8 mouse cellular contexts compared by ENCODE assay signal in the genomic region with DNA sequence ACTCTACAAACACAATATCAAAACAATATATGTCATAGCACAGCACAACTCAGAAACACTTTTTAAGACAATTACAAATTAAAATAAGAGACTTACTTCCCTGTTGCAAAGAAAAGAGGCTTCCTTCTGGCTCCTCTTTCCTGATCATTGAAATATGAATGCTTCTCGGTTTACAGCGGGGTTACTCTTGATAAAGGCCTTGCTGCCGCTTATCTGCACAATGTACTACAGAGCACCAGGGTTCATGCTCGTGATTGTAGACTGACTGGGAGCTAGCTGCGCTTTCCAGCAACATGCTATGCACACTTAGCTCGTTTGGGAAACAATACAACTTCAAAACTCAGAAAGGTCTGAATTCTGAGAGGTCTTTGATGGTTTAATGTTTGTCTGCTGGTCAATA. TPM values are rescaled to one million over a fixed set of nuclear protein-coding genes. Genes with fewer than 3 reads are reported as not detected.
A peak's percentile ranks its signal among the peaks of the same experiment; 100 is the strongest.
DNase-seq lines count a peak whose midpoint lies in the region; ATAC-seq and TF ChIP-seq lines count a peak whose summit lies in the region.

No protein-coding gene starts in this region.

- H3K4me2 ChIP-seq in midbrain, embryonic 15.5 days = no peak overlapping the region; the same call in 1 of the 2 replicates
- peak overlapping the region; percentile 71 for H3K4me2 ChIP-seq in liver, embryonic 11.5 days
- H3K4me2 ChIP-seq in stomach, postnatal 0 days (replicated peaks; ENCODE audit: low read depth) = peak overlapping the region; percentile 9

- TF ChIP-seq CTCF in stomach, postnatal 0 days (IDR thresholded peaks at IDR 0.05; ENCODE audit: low read depth) = no peak

- H3K27me3 ChIP-seq in midbrain, embryonic 10.5 days (ENCODE audit: low read depth, poor library complexity, severe bottlenecking) = no peaks in the 10 kb centered on the region
- H3K27me3 ChIP-seq in midbrain, embryonic 15.5 days (replicated peaks) = no peaks in the 10 kb centered on the region
- H3K27me3 ChIP-seq in liver, embryonic 11.5 days (replicated peaks; ENCODE audit: control insufficient read depth, insufficient read depth, low read length) = no peaks in the 10 kb centered on the region
- no peaks in the 10 kb centered on the region for H3K27me3 ChIP-seq in stomach, postnatal 0 days (ENCODE audit: control insufficient read depth, insufficient read depth, low read length)

- DNase-seq in cerebellum, adult 9-11 months = peak; percentile 29
- DNase-seq in midbrain, embryonic 10.5 days (ENCODE audit: low spot score) = no peak
- no peak for DNase-seq in liver, embryonic 11.5 days (ENCODE audit: low spot score)
- DNase-seq in stomach, postnatal 0 days (ENCODE audit: low spot score) = no peak
- no peak for DNase-seq in frontal cortex, postnatal 10 days (ENCODE audit: low spot score in 2 of 2)
- DNase-seq in thymus, postnatal 36 days = no peak

- H3K36me3 ChIP-seq in midbrain, embryonic 10.5 days = 0 out of 2 replicates have a peak, but pooled peaks cover 6% of the 10 kb centered on the region
- no peaks in the 10 kb centered on the region for H3K36me3 ChIP-seq in midbrain, embryonic 15.5 days (replicated peaks)
- no peaks in the 10 kb centered on the region for H3K36me3 ChIP-seq in liver, embryonic 11.5 days (ENCODE audit: control insufficient read depth, insufficient read depth, low read length)
- H3K36me3 ChIP-seq in stomach, postnatal 0 days (ENCODE audit: control insufficient read depth, insufficient read depth, low read length) = no peaks in the 10 kb centered on the region

- no peaks in the 10 kb centered on the region for H3K9me3 ChIP-seq in midbrain, embryonic 10.5 days (replicated peaks)
- no peaks in the 10 kb centered on the region for H3K9me3 ChIP-seq in midbrain, embryonic 15.5 days
- H3K9me3 ChIP-seq in liver, embryonic 11.5 days (ENCODE audit: control insufficient read depth, low read length) = no peaks in the 10 kb centered on the region
- no peaks in the 10 kb centered on the region for H3K9me3 ChIP-seq in stomach, postnatal 0 days (ENCODE audit: control insufficient read depth, low read length)

- ATAC-seq in cerebellum, adult (ENCODE audit: insufficient number of reproducible peaks, low FRiP score, low TSS enrichment) = no peak
- no peak for ATAC-seq in midbrain, embryonic 15.5 days (replicated peaks)
- ATAC-seq in liver, embryonic 11.5 days (replicated peaks; ENCODE audit: low FRiP score) = peak; percentile 55
- no peak for ATAC-seq in stomach, postnatal 0 days (ENCODE audit: low FRiP score, low TSS enrichment)

- 62% methylated on average over 6 of the region's 6 CpGs for WGBS in midbrain, embryonic 10.5 days
- 60% methylated on average over 6 of the region's 6 CpGs for WGBS in midbrain, embryonic 15.5 days
- 24% methylated on average over 6 of the region's 6 CpGs for WGBS in liver, embryonic 11.5 days
- 45% methylated on average over 6 of the region's 6 CpGs for WGBS in stomach, postnatal 0 days

- no peak for TF ChIP-seq EP300 in stomach, postnatal 0 days (optimal IDR thresholded peaks at IDR 0.05)

- peaks cover 21% of the 10 kb centered on the region for H3K4me1 ChIP-seq in midbrain, embryonic 10.5 days
- H3K4me1 ChIP-seq in midbrain, embryonic 15.5 days = peaks cover 14% of the 10 kb centered on the region
- H3K4me1 ChIP-seq in liver, embryonic 11.5 days (replicated peaks; ENCODE audit: control insufficient read depth, insufficient read depth, low read length) = peaks cover 10% of the 10 kb centered on the region
- no peaks in the 10 kb centered on the region for H3K4me1 ChIP-seq in stomach, postnatal 0 days (replicated peaks; ENCODE audit: control insufficient read depth, insufficient read depth)

- H3K27ac ChIP-seq in midbrain, embryonic 10.5 days (replicated peaks) = peak overlapping the region; percentile 50
- no peak overlapping the region for H3K27ac ChIP-seq in midbrain, embryonic 15.5 days
- peak overlapping the region; percentile 69 for H3K27ac ChIP-seq in liver, embryonic 11.5 days (ENCODE audit: low read depth, low read length)
- no peak overlapping the region for H3K27ac ChIP-seq in stomach, postnatal 0 days (replicated peaks)

- H3K9ac ChIP-seq in midbrain, embryonic 15.5 days = no peak overlapping the region
- peak overlapping the region; percentile 54 for H3K9ac ChIP-seq in liver, embryonic 11.5 days (ENCODE audit: low read depth, low read length)
- H3K9ac ChIP-seq in stomach, postnatal 0 days (ENCODE audit: low read length) = no peak overlapping the region

- peak overlapping the region; percentile 88 for H3K4me3 ChIP-seq in midbrain, embryonic 10.5 days
- no peak overlapping the region for H3K4me3 ChIP-seq in midbrain, embryonic 15.5 days
- H3K4me3 ChIP-seq in liver, embryonic 11.5 days (ENCODE audit: low read depth, low read length) = peak overlapping the region; percentile 80
- no peak overlapping the region for H3K4me3 ChIP-seq in stomach, postnatal 0 days (ENCODE audit: low read depth, low read length)

RNA-seq across cellular contexts. Expression of a gene that starts 0.7 kb away (rescaled TPM):
- 2.6 and 2.8 TPM in 2 replicates for polyA plus RNA-seq in midbrain, embryonic 10.5 days (2016; fragmentation: Nextera tagmentation; extraction: Ambion mirVana)
- 2.2 and 2.6 TPM in 2 replicates for polyA plus RNA-seq in midbrain, embryonic 15.5 days (2015; fragmentation: Nextera tagmentation; extraction: Ambion mirVana)
- 3.6 and 4.0 TPM in 2 replicates for polyA plus RNA-seq in liver, embryonic 11.5 days (2014; fragmentation: Nextera tagmentation; extraction: Ambion mirVana)
- 1.1 and 1.3 TPM in 2 replicates for polyA plus RNA-seq in stomach, postnatal 0 days (2015; fragmentation: Nextera tagmentation; extraction: Ambion mirVana)

RNA-seq across cellular contexts. Expression of a gene that starts 17.5 kb away (rescaled TPM):
- polyA plus RNA-seq in midbrain, embryonic 10.5 days (2016; fragmentation: Nextera tagmentation; extraction: Ambion mirVana) = 0.07 and 0.16 TPM in 2 replicates
- 0.31 TPM in 1 of 2 replicates, not detected in the other for polyA plus RNA-seq in midbrain, embryonic 15.5 days (2015; fragmentation: Nextera tagmentation; extraction: Ambion mirVana)
- 0.13 TPM in 1 of 2 replicates, not detected in the other for polyA plus RNA-seq in liver, embryonic 11.5 days (2014; fragmentation: Nextera tagmentation; extraction: Ambion mirVana)
- 0.08 and 0.17 TPM in 2 replicates for polyA plus RNA-seq in stomach, postnatal 0 days (2015; fragmentation: Nextera tagmentation; extraction: Ambion mirVana)

RNA-seq across cellular contexts. Expression of a gene that starts 20.0 kb away (rescaled TPM):
- 67.6 and 68.9 TPM in 2 replicates for polyA plus RNA-seq in midbrain, embryonic 10.5 days (2016; fragmentation: Nextera tagmentation; extraction: Ambion mirVana)
- 95.4 and 96.0 TPM in 2 replicates for polyA plus RNA-seq in midbrain, embryonic 15.5 days (2015; fragmentation: Nextera tagmentation; extraction: Ambion mirVana)
- 43.8 and 43.9 TPM in 2 replicates for polyA plus RNA-seq in liver, embryonic 11.5 days (2014; fragmentation: Nextera tagmentation; extraction: Ambion mirVana)
- polyA plus RNA-seq in stomach, postnatal 0 days (2015; fragmentation: Nextera tagmentation; extraction: Ambion mirVana) = 24.4 and 26.9 TPM in 2 replicates

RNA-seq across cellular contexts. Expression of a gene that starts 27.9 kb away (rescaled TPM):
- polyA plus RNA-seq in midbrain, embryonic 10.5 days (2016; fragmentation: Nextera tagmentation; extraction: Ambion mirVana) = 1.6 and 2.6 TPM in 2 replicates
- polyA plus RNA-seq in midbrain, embryonic 15.5 days (2015; fragmentation: Nextera tagmentation; extraction: Ambion mirVana) = 1.1 and 1.4 TPM in 2 replicates
- 18.8 and 20.3 TPM in 2 replicates for polyA plus RNA-seq in liver, embryonic 11.5 days (2014; fragmentation: Nextera tagmentation; extraction: Ambion mirVana)
- polyA plus RNA-seq in stomach, postnatal 0 days (2015; fragmentation: Nextera tagmentation; extraction: Ambion mirVana) = 0.21 and 0.46 TPM in 2 replicates

RNA-seq across cellular contexts. Expression of a gene that starts 31.3 kb away (rescaled TPM):
- 26.6 and 27.0 TPM in 2 replicates for polyA plus RNA-seq in midbrain, embryonic 10.5 days (2016; fragmentation: Nextera tagmentation; extraction: Ambion mirVana)
- polyA plus RNA-seq in midbrain, embryonic 15.5 days (2015; fragmentation: Nextera tagmentation; extraction: Ambion mirVana) = 26.0 and 28.7 TPM in 2 replicates
- 15.6 and 16.0 TPM in 2 replicates for polyA plus RNA-seq in liver, embryonic 11.5 days (2014; fragmentation: Nextera tagmentation; extraction: Ambion mirVana)
- polyA plus RNA-seq in stomach, postnatal 0 days (2015; fragmentation: Nextera tagmentation; extraction: Ambion mirVana) = 19.4 and 20.7 TPM in 2 replicates

Comparison
In these comparisons a context has a peak if more than half of its experiments do, and no peak if none do; other contexts are left out.
1. H3K27ac ChIP-seq: peak in midbrain, embryonic 10.5 days (single experiment) and liver, embryonic 11.5 days (single experiment); none in midbrain, embryonic 15.5 days (single experiment) and stomach, postnatal 0 days (single experiment).
2. H3K4me3 ChIP-seq: peak in midbrain, embryonic 10.5 days (single experiment) and liver, embryonic 11.5 days (single experiment); none in midbrain, embryonic 15.5 days (single experiment) and stomach, postnatal 0 days (single experiment).